Mouse (Mus musculus) neural tube, embryonic 15.5 days (tissue): ENCODE results near the gene Ankrd35. TPM values are rescaled to one million over a fixed set of nuclear protein-coding genes. Genes with fewer than 3 reads are reported as not detected.

Experiments
- ATAC-seq: fragments of 200-750 bp; cut with Nextera tagmentation; 2 replicates; pipeline ENCODE4 v1.8.0; 2017; ENCODE audit warnings: mild to moderate bottlenecking, moderate TSS enrichment, moderate library complexity; ENCODE audit not compliant: low FRiP score
- H3K27ac ChIP-seq: fragments of 300-500 bp; sonication (generic); replicated peaks from 2 replicates; pipeline ENCODE4 v1.5.1; 2015; ENCODE audit warnings: mild to moderate bottlenecking, inconsistent platforms
- H3K27me3 ChIP-seq: fragments of 300-500 bp; sonication (generic); replicated peaks from 2 replicates; pipeline ENCODE4 v1.6.1; 2015; ENCODE audit warnings: inconsistent platforms
- H3K36me3 ChIP-seq: fragments of 300-500 bp; sonication (generic); 2 replicates; pipeline ENCODE4 v1.6.1; 2015; ENCODE audit warnings: inconsistent platforms
- H3K4me1 ChIP-seq: fragments of 300-500 bp; sonication (generic); 2 replicates; pipeline ENCODE4 v1.6.1; 2015; ENCODE audit warnings: inconsistent platforms
- H3K4me2 ChIP-seq: fragments of 300-500 bp; sonication (generic); 2 replicates; pipeline ENCODE4 v1.6.1; 2015; ENCODE audit warnings: inconsistent platforms, mild to moderate bottlenecking, moderate library complexity
- H3K4me3 ChIP-seq: fragments of 300-500 bp; sonication (generic); replicated peaks from 2 replicates; pipeline ENCODE4 v1.5.1; 2015; ENCODE audit warnings: mild to moderate bottlenecking, inconsistent platforms
- H3K9ac ChIP-seq: fragments of 300-500 bp; sonication (generic); replicated peaks from 2 replicates; pipeline ENCODE4 v1.6.1; 2015; ENCODE audit warnings: mild to moderate bottlenecking, inconsistent platforms
- H3K9me3 ChIP-seq: fragments of 300-500 bp; sonication (generic); replicated peaks from 2 replicates; pipeline ENCODE4 v1.6.1; 2016; ENCODE audit warnings: inconsistent platforms
- WGBS: fragments of 180-500 bp; shearing (Covaris S2); methylation state at CpG from one replicate; pipeline ENCODE4 v1.1.7; 2015; ENCODE audit warnings: mixed read lengths; 5-methylcytosine and 5-hydroxymethylcytosine counted together
- polyA plus RNA-seq: library from polyadenylated mRNA; unstranded; fragments of >200 nt; fragmentation: Nextera tagmentation; extraction: Ambion mirVana; gene quantifications from 2 replicates; pipeline ENCODE4 v1.2.1, GENCODE M21; 2015

The Ankrd35 gene
- polyA plus RNA-seq, 1 experiment from 2014 or later = 2.3 TPM

DNA sequence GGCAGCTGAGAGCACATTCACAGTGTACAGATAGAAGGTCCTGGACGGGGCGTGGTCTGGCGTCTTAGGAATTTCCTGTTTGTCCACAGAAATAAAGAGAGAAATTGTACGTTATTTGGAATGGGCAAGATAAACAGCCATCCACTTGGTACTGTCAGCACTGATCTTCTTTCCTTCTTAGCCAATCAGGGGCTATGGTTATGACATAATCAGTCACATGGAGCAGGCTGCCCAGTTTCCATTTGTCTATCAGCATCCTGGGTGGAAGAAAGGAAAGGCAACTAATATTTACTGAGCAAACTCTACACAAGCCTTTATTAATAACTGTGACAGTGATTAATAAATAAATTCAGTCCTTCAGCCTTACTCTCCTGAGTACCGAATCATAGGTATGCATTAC is 44.4 kb downstream of the Ankrd35 start:
- Histone ChIP-seq H3K4me2 (no peak overlapping the region), H3K9me3 (no peaks in the 10 kb centered on the region), H3K36me3 (peaks cover 60% of the 10 kb centered on the region), H3K27ac (no peak overlapping the region), H3K4me3 (no peak overlapping the region), H3K9ac (no peak overlapping the region), H3K27me3 (no peaks in the 10 kb centered on the region), H3K4me1 (peaks cover 3% of the 10 kb centered on the region; the same call in 1 of the 2 replicates)
- WGBS = 94% methylated on average over 5 of the region's 5 CpGs
- ATAC-seq = no peak

DNA sequence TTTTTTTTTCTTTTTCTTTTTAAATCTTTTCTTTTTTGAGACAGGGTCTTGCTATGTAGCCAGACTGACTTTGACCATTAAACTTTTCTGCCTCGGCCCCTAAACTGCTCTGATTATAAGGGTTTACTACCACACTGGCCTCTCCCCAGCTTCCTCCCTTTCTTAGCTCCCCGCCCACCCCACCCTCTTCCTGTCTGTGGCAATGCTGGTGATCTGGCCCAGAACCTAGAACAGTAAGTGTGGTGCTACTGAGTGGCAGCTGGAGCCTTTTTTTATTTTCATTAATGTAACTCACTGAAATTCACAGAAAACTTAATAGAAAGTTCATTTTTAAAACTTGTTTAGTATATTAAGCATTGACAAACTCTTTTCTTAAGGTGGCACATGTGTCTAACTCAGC is 45.9 kb downstream of the Ankrd35 start:
- no peak for ATAC-seq
- Histone ChIP-seq H3K36me3 (peaks cover 56% of the 10 kb centered on the region), H3K27ac (no peak overlapping the region), H3K9me3 (no peaks in the 10 kb centered on the region), H3K9ac (no peak overlapping the region), H3K27me3 (no peaks in the 10 kb centered on the region), H3K4me3 (no peak overlapping the region), H3K4me1 (peaks cover 4% of the 10 kb centered on the region; the same call in 1 of the 2 replicates), H3K4me2 (no peak overlapping the region)
- 66% methylated on average over 2 of the region's 2 CpGs for WGBS

DNA sequence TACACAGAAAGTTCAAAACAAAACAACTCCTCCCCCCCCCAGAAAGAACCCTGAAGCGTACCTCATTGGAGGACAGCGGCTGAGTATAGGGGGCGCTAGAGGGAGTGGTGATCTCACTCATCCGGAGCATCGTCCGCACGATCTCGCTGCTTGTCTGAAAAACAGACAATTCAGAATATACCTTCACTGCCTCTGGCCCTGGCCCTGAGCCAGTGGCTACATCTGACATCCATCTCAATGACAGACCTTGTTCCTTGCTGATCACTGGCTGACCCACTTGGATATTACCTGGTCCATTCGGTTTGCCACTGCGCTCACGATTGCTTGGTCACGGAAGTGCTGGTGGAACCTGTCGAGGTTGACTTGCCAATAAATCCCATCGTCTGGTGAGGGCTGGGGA is 49.2 kb downstream of the Ankrd35 start:
- Histone ChIP-seq H3K9ac (no peak overlapping the region), H3K4me3 (no peak overlapping the region), H3K4me1 (peaks cover 4% of the 10 kb centered on the region; the same call in 1 of the 2 replicates), H3K4me2 (peak overlapping the region; percentile 23; the same call in 1 of the 2 replicates), H3K27me3 (no peaks in the 10 kb centered on the region), H3K36me3 (peaks cover 52% of the 10 kb centered on the region), H3K27ac (no peak overlapping the region), H3K9me3 (no peaks in the 10 kb centered on the region)
- WGBS = 37% methylated on average over 14 of the region's 14 CpGs
- 0 out of 2 replicates have a peak, but pooled peaks have one; percentile 41 for ATAC-seq

GRCm38 (mm10) chr3:96727343-96727827 is 57.5 kb downstream of the Ankrd35 start, which contains the start of the genes Polr3c and Rnf115:
Polr3c (minus strand) TSS chr3:96727628.
Rnf115 (plus strand) TSS chr3:96727664.
- Histone ChIP-seq H3K4me3 (peak within 1 kb of the TSS; percentile 88), H3K27me3 (no peaks in the 10 kb centered on the region), H3K4me2 (peak within 1 kb of the TSS; percentile 71), H3K9me3 (no peaks in the 10 kb centered on the region), H3K27ac (peak within 1 kb of the TSS; percentile 88), H3K36me3 (peaks cover 15% of the 10 kb centered on the region), H3K4me1 (peaks cover 35% of the 10 kb centered on the region), H3K9ac (peak within 1 kb of the TSS; percentile 87)
- ATAC-seq = peak; percentile 96
- under 1% methylated on average over 51 of the region's 52 CpGs for WGBS

DNA sequence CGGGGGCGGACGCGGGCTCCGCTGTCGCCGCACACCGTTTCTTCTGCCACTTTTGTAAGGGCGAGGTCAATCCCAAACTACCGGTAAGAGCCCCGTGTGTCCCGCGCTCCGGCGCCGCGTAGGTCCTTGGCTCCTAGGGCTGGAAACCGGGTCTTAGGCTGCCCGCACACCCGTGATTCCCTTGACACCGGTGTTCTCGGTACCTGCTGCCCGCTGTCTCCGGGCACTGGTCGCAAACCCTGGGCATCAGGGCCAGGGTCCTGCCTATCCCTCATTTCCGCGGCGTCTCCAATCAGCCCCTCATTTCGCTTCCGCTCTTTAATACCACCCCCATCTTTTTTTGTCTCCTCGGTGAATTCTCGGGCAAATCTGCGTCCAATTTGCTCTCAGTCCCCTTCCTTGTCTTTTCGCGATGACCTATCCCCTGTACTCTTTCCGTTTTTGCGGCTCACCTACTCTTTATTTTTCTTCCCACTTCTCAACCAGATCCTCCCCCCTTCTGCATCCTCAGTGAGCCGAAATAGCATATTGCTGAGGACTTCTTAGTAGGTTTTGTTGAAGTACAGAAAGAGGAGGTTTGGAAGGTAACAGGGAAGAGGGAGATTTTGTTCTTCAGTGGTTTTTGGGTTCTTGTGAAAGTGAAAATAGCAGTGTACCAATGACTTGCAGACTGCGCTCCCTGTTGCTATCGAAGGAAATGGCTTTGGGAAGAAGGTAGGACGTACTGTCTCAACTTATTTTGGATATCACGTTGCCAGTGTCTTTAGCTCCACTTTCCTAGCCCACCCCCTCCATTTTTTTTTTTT is 58.1 kb downstream of the Ankrd35 start:
- under 1% methylated on average over 42 of the region's 42 CpGs for WGBS
- Histone ChIP-seq H3K4me3 (peak overlapping the region; percentile 88), H3K36me3 (peaks cover 8% of the 10 kb centered on the region), H3K4me1 (peaks cover 35% of the 10 kb centered on the region), H3K27ac (peak overlapping the region; percentile 88), H3K27me3 (no peaks in the 10 kb centered on the region), H3K4me2 (peak overlapping the region; percentile 71), H3K9me3 (no peaks in the 10 kb centered on the region), H3K9ac (peak overlapping the region; percentile 87)
- ATAC-seq = peak; percentile 68

- Histone ChIP-seq H3K36me3 (peaks cover under 1% of the 10 kb centered on the region; the same call in 1 of the 2 replicates), H3K9ac (peak overlapping the region; percentile 87), H3K4me1 (peaks cover 35% of the 10 kb centered on the region), H3K27ac (peak overlapping the region; percentile 88), H3K27me3 (no peaks in the 10 kb centered on the region), H3K4me3 (peak overlapping the region; percentile 88), H3K9me3 (no peaks in the 10 kb centered on the region), H3K4me2 (peak overlapping the region; percentile 71)
- no peak for ATAC-seq
- WGBS = 52% methylated on average over 7 of the region's 7 CpGs
Measured at GRCm38 (mm10) chr3:96728634-96729402, 58.9 kb downstream of the Ankrd35 start.

DNA sequence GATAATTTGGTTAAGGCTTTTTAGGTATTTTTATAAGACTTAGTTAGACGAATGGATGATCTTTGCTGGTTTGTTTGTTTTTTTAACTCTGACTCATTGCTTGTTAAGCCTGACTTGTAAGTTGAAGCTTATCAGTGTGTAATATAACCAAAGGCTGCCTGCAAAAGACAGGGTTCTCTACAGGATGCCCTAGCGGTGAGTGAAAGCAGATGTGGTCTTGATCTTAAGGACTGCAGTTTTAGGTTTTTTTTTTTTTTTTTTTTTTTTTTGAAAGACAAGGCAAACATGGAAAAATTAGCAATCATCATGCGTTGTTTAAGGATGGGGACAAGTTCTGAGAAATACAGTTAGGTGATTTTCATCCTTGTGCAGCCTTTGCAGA is 59.5 kb downstream of the Ankrd35 start:
- Histone ChIP-seq H3K4me1 (peaks cover 35% of the 10 kb centered on the region), H3K36me3 (no peaks in the 10 kb centered on the region), H3K9me3 (no peaks in the 10 kb centered on the region), H3K4me3 (no peak overlapping the region), H3K9ac (no peak overlapping the region), H3K4me2 (peak overlapping the region; percentile 71), H3K27me3 (no peaks in the 10 kb centered on the region), H3K27ac (no peak overlapping the region)
- ATAC-seq = no peak
- WGBS = 85% methylated on average over 3 of the region's 3 CpGs

DNA sequence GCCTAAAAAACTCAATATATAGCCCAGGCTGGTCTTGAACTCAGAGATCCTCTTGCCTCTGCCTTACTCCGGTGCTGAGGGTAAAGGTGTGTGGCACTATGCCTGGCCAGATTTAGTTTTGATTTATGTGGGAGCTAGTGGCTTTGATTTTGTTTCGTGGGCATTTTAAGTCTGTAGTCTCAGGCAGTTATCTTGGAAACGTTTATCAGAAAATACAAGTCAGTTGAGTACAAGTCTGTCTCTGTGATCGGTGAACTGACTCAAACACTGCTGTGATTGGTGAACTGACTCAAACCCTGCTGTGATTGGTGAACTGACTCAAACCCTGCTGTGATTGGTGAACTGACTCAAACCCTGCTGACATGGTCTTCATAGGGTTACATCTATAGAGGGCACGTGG is 60.9 kb downstream of the Ankrd35 start:
- Histone ChIP-seq H3K4me2 (no peak overlapping the region), H3K27me3 (no peaks in the 10 kb centered on the region), H3K9ac (no peak overlapping the region), H3K9me3 (no peaks in the 10 kb centered on the region), H3K4me1 (peaks cover 37% of the 10 kb centered on the region), H3K36me3 (no peaks in the 10 kb centered on the region), H3K27ac (no peak overlapping the region), H3K4me3 (no peak overlapping the region)
- ATAC-seq = no peak
- 70% methylated on average over 5 of the region's 5 CpGs for WGBS

GRCm38 (mm10) chr3:96733984-96734383 is 64.1 kb downstream of the Ankrd35 start:
- Histone ChIP-seq H3K27ac (no peak overlapping the region), H3K4me2 (no peak overlapping the region), H3K9ac (no peak overlapping the region), H3K27me3 (no peaks in the 10 kb centered on the region), H3K36me3 (no peaks in the 10 kb centered on the region), H3K9me3 (no peaks in the 10 kb centered on the region), H3K4me3 (no peak overlapping the region), H3K4me1 (peaks cover 22% of the 10 kb centered on the region)
- no peak for ATAC-seq
- WGBS = 97% methylated on average over 1 of the region's 1 CpGs

DNA sequence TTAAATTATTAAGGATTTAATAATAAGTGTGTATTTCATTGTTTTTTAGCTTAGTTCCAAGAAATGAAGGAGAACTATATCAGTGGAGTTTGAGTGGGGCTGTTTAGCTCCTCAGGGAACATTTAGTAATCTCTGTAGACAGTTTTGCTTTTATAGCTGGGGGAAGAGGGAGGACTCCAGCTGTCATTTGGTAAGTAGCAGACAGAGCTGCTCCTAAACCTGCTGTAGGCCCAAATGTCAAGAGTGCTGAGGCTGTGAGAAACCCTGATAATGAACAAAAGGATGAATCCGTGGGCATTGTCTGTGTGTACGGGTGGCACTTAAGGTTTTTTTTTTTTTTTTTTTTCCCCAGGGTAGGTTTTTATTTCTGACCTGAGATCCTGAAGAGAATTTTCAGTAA is 65.3 kb downstream of the Ankrd35 start:
- Histone ChIP-seq H3K27ac (no peak overlapping the region), H3K36me3 (no peaks in the 10 kb centered on the region), H3K27me3 (no peaks in the 10 kb centered on the region), H3K9ac (no peak overlapping the region), H3K9me3 (no peaks in the 10 kb centered on the region), H3K4me1 (peaks cover 11% of the 10 kb centered on the region), H3K4me2 (no peak overlapping the region), H3K4me3 (no peak overlapping the region)
- 58% methylated on average over 2 of the region's 2 CpGs for WGBS
- no peak for ATAC-seq

GRCm38 (mm10) chr3:96737013-96737740 is 67.2 kb downstream of the Ankrd35 start:
- H3K9ac ChIP-seq = no peak overlapping the region
- WGBS = 58% methylated on average over 1 of the region's 1 CpGs
- no peak overlapping the region for H3K4me2 ChIP-seq
- no peak overlapping the region for H3K4me3 ChIP-seq
- no peaks in the 10 kb centered on the region for H3K27me3 ChIP-seq
- no peak for ATAC-seq
- no peaks in the 10 kb centered on the region for H3K36me3 ChIP-seq
- H3K27ac ChIP-seq = no peak overlapping the region
- H3K9me3 ChIP-seq = no peaks in the 10 kb centered on the region
- peaks cover 2% of the 10 kb centered on the region; the same call in 1 of the 2 replicates for H3K4me1 ChIP-seq
